Mouse (Mus musculus): ENCODE results near the gene Hlcs.
A peak's percentile ranks its signal among the peaks of the same experiment; 100 is the strongest.

DNA sequence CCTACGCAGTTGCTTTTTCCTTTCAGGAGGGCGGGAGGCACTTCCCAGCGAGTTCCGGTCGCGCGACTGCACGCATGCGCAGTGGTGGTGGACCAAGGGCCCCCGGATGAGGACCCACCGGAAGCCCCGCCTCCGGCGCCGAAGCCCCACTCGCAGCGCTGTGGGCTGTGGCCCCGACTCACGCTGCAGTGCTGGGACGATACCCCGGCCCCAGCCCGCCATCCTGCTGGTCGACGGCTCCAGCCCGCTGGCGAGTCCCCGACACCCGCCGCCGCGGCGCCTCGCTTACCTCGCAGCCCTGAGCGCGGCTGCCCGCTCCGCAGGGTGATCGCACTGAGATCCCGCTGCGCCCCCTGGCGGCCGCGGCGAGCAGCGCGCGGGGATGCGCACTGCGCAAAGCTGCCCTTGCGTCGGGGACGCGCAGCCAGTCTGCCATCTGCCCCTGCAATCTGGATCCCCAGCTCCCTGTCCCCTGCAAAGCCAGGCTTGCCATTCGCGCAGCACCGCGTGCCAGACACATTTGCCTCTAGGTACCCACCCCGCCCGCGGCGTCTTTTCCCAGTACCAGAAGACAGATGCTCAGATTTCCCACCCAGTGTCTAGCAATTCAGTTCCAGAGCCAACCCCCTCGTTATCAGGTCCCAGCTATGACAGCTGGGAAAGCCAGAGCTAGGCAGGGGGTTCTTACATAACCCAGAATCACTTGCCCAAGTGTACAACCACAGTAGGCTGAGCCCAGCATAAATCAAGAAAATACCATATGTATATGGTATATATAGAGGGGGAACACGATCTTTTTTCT lies at the start of gene Hlcs:
- TF ChIP-seq CTCF (IDR thresholded peaks at IDR 0.05; ENCODE audit: low read depth) (peak; percentile 88), EP300 (optimal IDR thresholded peaks at IDR 0.05) (no peak)
